Mouse (Mus musculus) cortical plate, adult 2 months (tissue): ENCODE results near the gene Rasgef1c.

Experiments used
- CTCF ChIP-seq: fragments of 200-500 bp; IDR thresholded peaks from 2 replicates; pipeline ENCODE4 v1.5.1; 2011; ENCODE audit warnings: mild to moderate bottlenecking, control low read depth, low read length; ENCODE audit not compliant: insufficient read depth; ENCODE audit errors: extremely low read depth
- POLR2A ChIP-seq: fragments of 200-500 bp; IDR thresholded peaks from 2 replicates; pipeline ENCODE4 v1.6.1; 2011; ENCODE audit warnings: mild to moderate bottlenecking, low read length, control low read depth; ENCODE audit not compliant: insufficient read depth; ENCODE audit errors: extremely low read depth

DNA sequence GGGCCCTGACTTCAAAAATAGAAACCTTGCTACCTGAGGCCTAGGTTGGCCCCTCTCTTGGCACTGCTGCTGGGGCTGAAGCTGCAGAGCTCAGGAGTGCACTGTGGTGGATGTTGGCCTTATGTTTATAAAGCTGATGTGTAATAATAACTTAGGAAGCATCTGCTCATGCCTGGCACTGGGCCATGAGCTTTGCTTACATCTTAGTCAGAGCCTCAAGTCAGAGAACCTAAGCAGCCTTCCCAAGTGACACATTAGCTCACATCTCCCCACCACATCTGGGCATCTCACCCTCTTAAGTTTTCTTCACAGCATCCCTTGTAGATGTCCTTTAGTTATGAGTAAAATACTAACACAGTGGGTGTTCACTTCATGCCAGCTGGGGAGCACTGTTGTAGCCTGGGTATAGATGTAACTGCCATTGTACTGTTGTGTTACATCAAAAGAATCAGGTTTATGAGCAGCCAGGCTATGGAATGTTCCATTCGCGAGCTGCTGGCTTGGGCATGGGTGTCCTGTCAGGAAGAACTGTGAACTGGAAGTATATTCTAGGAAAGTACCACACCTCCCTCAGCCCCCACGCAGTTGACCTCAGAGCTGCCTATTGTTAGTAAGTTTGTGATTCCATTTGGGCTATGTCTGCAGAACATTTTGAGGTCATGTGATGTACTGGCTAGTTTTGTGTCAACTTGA is 21.5 kb upstream of the Rasgef1c start:
- TF ChIP-seq CTCF (no peak), POLR2A (no peak)
